Mouse (Mus musculus) left cerebral cortex, adult 2 months (tissue): ENCODE results near the gene Erich2. TPM values are rescaled to one million over a fixed set of nuclear protein-coding genes. Genes with fewer than 3 reads are reported as not detected.

Source experiments
- DNase-seq, 2 experiments: peaks; one replicate each; pipeline ENCODE4 v3.0.0; 2021 to 2022; ENCODE audit warnings: low spot score in 2 of 2, mixed read lengths in 1 of 2; ENCODE audit errors: extremely low spot score in 1 of 2
- H3K27ac ChIP-seq: fragments of 200-600 bp; 2 replicates; pipeline ENCODE4 v1.8.1; 2022
- H3K4me3 ChIP-seq: fragments of 200-600 bp; 2 replicates; pipeline ENCODE4 v1.8.1; 2022
- CTCF ChIP-seq: fragments of 200-600 bp; IDR thresholded peaks from 2 replicates; pipeline ENCODE4 v1.8.1; 2022; ENCODE audit warnings: antibody characterized with exemption, mild to moderate bottlenecking, moderate library complexity
- intact Hi-C: fragments of 180-260 bp; cut with DNase I; formaldehyde crosslinking; loops from one replicate; pipeline ENCODE4 v1.15.1; 2025
- total RNA-seq, 2 experiments: library from RNA; stranded (reverse); gene quantifications; 2 replicates each; pipeline ENCODE4 v1.2.3; 2021

The Erich2 gene
- total RNA-seq, 2 experiments from 2014 or later: 0.38 TPM; not detected in 1

DNA sequence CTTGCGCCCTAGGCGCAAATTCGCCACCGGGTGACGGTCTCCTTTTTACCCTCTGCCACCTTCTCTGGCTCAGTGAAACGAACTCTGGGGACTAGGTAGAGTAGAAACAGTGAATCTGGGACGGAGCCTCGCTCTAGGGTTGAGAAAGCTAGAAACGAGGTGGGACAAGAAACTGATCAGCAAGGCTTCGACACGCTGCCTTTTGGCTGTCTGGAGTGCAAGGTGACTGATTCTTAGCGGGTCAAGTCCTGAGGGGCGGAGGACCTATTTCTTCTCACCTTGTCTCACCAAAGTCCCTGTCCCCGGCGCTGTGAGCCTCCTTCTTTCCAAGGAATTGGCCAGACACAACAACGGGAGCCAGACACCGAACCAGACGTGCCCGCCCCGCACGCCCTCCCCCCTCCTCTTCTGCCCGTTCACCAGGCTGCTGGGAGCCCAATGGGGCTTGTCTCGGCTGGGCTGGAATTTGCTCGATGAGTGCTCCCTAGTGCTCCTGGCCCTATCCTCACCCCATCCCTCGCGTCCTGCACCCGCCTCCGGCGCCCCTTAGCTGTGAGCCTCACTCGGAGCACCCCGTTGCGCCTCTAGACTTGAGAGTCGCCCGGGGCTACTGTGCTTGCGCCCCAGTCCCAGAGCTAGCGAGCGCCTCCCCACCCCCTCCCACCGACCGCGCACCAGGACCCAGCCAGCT is 54.5 kb downstream of the Erich2 start:
- DNase-seq: no peak
- H3K4me3 ChIP-seq: peak overlapping the region; percentile 42
- intact Hi-C loops: loop anchor here (1.0 to 5.0 kb wide), 3 partner anchors 303 to 979 kb away; partner anchors contain the start of gene Dlx1
- H3K27ac ChIP-seq: peak overlapping the region; percentile 57
- no peak for TF ChIP-seq CTCF

DNA sequence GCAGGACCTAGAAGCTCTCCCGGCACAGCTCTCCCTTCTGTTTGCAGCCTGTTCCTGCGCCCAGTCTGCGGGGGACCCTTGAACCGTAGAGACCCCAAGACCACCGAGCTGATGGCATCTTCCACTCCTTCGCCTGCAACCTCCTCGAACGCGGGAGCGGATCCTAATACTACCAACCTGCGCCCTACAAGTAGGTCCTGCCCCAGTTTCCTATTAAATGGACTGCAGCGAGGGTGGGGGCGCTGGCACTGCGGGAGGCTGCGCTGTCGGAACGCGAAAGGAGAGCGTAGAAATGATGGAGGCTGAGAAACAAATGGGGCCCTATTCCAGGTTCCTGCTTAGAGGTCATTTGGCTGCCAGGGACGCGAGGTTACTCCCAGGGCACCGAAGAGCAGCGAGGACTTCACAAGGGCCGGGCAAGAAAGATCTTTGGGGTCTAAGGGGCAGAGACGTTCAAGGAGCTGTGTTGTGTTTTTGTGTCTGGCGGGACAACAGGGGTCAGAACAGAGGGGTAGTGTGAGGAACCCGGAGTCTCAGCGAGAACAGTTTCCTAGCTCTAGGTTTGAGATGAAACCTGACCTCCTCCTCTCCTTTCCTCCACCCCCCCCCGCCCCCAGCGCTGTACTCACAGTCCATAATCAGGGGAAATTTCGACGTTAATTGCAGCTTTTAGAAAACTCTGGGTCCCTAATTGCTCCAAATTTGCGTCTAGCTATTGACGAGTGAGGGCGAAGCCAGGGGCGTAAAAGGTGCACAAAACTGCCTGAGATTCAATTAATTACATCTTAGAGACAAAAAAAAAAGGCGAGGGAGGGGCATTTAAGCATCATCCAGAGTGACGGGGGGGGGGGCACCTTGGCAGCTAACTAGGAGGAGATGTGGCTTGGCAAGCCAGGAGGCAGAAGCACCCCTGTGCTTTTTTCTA is 55.4 kb downstream of the Erich2 start:
- intact Hi-C loops: loop anchor here (5.0 kb wide), 2 partner anchors 963 to 978 kb away; partner anchors contain the start of gene Dlx1

DNA sequence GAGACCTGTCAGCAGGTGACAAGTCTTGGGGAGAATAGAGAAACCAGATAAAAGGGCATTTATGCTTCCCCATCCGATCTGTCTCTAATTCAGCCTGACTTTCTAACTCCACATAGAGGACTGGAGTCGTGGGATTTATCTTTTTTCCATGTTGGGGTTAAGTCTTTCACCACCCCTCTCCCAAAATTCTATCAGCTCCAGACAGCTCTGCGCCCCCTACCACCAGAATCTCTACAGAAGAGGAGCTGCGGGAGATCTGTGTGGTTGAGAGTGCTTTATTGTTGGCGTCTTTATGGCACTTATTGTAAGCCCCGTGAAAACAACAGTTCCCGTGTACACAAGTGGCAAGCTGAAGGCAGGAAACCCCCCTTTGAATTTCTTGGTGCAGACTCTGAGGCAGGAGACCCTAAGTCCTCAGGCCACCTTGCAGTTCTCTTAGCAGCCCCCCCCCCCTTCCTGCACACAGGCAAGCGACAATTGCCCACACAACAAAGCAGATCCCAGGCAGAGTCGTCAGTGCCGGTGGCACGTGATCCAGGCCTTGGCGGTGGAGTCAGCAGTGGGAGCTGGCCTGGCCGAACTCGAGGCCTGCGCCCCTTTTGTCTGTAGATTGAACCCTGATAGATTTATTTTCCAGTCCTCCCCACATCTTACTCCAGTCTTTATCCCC is 56.2 kb downstream of the Erich2 start:
- no peak for DNase-seq
- intact Hi-C loops: loop anchor here (5.0 kb wide), 3 partner anchors 87 to 978 kb away; partner anchors contain the start of gene Dlx1
- TF ChIP-seq CTCF: no peak

More for the DNA sequence above, 55.4 kb downstream of the Erich2 start:
- Histone ChIP-seq H3K27ac (peak overlapping the region; percentile 57; the same call in 1 of the 2 replicates), H3K4me3 (peak overlapping the region; percentile 42)
- TF ChIP-seq CTCF: no peak
- no peak for DNase-seq

GRCm38 (mm10) chr2:70565651-70566602 is 57.3 kb downstream of the Erich2 start:
- no peak for TF ChIP-seq CTCF
- Histone ChIP-seq H3K27ac (no peak overlapping the region), H3K4me3 (no peak overlapping the region; the same call in 1 of the 2 replicates)
- intact Hi-C loops: loop anchor here (5.0 kb wide), 1 partner anchor 89 kb away; no protein-coding TSS in a partner anchor
- no peak for DNase-seq

More for the DNA sequence above, 56.2 kb downstream of the Erich2 start:
- Histone ChIP-seq H3K4me3 (peak overlapping the region; percentile 21; the same call in 1 of the 2 replicates), H3K27ac (no peak overlapping the region)

DNA sequence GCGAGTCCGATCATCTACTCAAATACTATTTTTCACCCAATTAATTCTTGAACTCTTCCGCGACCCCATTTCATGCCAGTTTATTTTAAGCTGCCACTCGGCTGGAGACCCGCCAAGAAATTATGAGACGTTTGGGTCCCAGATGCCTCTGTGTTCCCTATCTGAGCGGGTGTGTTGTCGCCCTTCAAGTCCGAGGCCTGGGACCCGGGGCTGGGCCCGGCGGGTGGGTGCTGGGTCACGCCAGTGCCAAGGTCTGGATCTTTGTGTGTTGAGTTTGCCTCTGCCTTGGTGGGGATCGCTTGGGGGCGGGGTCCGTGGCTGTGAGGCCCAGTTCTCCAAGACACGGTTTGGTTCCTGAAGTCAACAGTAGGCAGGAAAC is 58.0 kb downstream of the Erich2 start:
- no peak overlapping the region; the same call in 1 of the 2 replicates for H3K4me3 ChIP-seq
- no peak for DNase-seq
- no peak overlapping the region for H3K27ac ChIP-seq
- no peak for TF ChIP-seq CTCF
- intact Hi-C loops: loop anchor here (5.0 kb wide), 1 partner anchor 89 kb away; no protein-coding TSS in a partner anchor

DNA sequence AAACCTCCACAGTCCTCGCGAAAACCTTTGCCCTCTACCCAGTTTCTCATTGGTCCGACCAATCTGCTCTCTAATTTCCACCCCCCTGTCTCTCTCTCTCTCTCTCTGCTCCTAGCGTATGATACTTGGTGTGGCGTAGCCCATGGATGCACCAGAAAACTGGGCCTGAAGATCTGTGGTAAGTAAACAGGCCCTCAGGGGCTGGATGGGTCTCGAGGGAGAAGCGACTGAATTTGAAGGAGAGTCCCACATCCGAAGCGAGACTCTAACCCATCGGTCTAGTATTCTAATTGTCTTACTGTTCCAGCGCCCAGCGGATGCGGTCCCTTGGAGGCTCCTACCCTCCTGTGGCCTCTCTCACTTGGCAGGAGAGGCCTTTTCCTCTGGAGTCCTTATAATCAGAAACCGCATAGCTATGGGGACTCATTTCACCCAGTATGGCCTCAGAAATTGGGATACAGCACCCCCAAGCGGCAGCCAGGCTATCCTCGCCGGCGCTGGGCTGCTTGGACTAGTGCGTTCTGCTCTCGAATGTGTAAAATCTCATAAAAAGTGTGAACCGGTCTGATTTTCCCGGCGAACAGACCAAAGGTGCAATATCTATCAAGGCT is 58.6 kb downstream of the Erich2 start:
- intact Hi-C loops: loop anchor here (5.0 kb wide), 1 partner anchor 90 kb away; no protein-coding TSS in a partner anchor
- Histone ChIP-seq H3K4me3 (no peak overlapping the region), H3K27ac (no peak overlapping the region)
- DNase-seq: no peak
- TF ChIP-seq CTCF: peak; percentile 45

DNA sequence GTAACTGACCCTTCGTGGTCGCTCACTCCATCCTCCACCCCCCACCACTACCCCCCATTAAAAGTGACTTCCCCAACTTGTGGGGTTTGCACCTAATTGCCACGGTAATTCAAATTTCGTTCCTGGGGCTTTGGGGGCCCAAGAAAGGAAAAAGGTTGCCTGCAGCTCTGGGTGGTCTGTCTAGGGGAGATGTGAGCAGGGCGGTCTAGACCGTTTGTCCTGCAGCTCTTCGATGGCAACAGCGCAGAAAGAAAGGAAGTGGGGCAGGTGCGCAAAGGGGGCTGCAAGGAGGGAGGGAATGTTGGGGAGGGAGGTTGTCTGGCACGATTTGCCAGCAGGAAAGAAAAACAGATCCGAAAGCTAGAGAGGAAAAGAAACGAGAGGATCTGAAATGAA is 59.1 kb downstream of the Erich2 start:
- H3K27ac ChIP-seq: no peak overlapping the region
- intact Hi-C loops: loop anchor here (5.0 kb wide), 1 partner anchor 90 kb away; no protein-coding TSS in a partner anchor
- DNase-seq: no peak
- TF ChIP-seq CTCF: no peak
- H3K4me3 ChIP-seq: no peak overlapping the region

DNA sequence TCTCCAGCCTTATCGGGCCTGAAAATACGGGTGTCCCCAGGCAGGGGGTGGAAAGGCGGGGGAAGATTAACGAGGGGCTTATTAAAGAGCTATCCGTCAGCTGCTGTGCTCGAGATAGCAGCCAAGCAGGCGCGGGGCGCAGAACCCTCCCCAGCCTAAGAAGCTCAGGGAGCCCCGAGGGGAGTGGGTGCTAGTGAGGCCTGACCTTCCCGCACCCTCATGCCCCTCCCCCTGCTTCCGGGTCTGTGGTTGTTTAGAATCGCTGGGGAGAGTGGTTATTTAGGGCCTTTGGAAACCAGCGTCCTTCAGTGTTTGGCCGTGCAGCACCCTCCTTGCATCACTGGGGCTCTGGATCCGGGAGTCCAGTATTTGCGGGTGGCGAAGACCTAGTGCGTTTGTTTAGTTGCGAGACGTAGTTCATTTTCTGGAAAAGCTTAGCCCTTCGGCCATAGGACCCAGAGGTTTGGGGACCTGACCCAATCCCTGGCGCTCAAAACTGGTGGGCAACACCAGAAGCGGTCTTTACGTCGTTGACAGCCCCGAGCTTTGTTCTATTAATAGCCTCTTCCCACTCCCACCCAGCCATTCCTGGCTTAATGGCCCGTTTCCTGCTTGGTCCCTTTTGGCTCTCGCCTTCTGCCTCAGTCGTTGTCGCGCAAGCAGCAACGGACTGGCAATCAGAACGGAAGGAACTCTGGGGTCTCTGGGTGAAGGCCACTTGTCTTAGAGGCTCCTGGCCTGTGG is 59.8 kb downstream of the Erich2 start:
- Histone ChIP-seq H3K27ac (0 out of 2 replicates have a peak overlapping the region, but pooled peaks have one; percentile 2), H3K4me3 (peak overlapping the region; percentile 1; the same call in 1 of the 2 replicates)
- no peak for DNase-seq
- intact Hi-C loops: loop anchor here (5.0 kb wide), 1 partner anchor 91 kb away; no protein-coding TSS in a partner anchor
- TF ChIP-seq CTCF: no peak

DNA sequence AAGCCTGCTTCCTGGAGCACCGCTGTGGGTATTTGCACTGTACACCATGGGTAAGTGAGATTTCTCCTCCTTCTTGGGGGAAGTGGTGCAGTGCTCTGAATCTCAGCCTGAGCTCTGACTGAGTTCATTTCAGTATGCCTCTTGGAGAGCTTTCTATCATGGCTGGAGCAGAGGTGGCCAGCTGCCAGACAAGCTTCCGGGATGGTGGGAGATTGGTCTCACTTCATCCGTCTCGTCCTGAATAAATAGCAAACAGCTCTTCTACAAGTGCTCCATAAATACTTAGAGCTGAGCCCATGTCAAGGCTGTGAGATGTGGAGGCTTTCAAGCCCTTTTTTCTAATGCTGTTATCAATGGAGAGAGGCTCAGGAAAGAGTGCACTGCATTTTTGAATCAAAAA is 63.1 kb downstream of the Erich2 start:
- no peak overlapping the region for H3K27ac ChIP-seq
- H3K4me3 ChIP-seq: no peak overlapping the region
- TF ChIP-seq CTCF: no peak
- intact Hi-C loops: no loop called here
- no peak for DNase-seq
